Mouse (Mus musculus): ENCODE results near the gene Kcne2. TPM values are rescaled to one million over a fixed set of nuclear protein-coding genes. Genes with fewer than 3 reads are reported as not detected.
A peak's percentile ranks its signal among the peaks of the same experiment; 100 is the strongest.

Gene Kcne2
- polyA plus RNA-seq, 1 experiment = not detected

DNA sequence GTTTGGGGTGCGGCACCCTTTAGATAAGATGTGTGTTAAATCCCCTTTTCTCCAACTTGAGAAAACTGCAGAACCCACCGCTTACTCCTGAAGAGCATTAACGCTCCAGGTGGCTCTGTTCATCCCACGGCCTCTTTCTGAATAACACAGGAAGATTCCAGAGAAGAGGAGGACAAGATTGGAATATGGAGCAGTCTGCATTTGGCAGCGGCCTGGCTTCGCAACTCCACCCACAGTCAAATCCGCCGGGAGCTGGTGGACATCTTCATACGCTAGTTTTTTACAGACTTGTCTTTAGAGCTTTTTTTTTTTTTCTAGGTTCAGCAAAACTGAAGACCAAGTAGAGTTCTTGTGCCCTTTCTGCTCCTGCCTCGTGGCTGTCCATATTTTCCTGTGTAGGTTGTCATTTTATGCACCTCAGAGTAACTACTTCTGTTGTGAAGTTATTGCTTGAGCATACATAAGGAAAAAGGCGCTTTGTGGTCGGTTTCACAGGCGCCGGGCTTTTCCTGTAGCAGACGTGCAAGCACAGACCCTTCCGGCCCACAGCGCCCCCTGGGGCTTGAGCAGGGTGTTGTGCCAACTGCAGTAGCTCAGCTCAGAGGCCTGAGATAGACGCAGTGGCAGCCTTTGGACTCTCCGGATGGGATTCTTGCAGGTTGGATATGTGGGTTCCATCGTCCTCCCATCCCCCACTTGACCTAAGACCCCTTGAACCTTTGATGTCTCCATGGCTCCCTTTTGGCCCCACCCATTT lies 27.3 kb downstream of the Kcne2 start:
- H3K4me1 ChIP-seq (ENCODE audit: control insufficient read depth, insufficient read depth, insufficient read length) = no peaks in the 10 kb centered on the region
- H3K36me3 ChIP-seq (ENCODE audit: control insufficient read depth, insufficient read depth, low read length) = no peaks in the 10 kb centered on the region
- TF ChIP-seq CTCF (IDR thresholded peaks at IDR 0.05; ENCODE audit: extremely low read depth, insufficient read depth, insufficient read length, insufficient replicate concordance) (peak; percentile 75), POLR2A (IDR thresholded peaks at IDR 0.05; ENCODE audit: low read depth, low read length) (no peak)
- H3K4me3 ChIP-seq (ENCODE audit: extremely low read depth, insufficient read depth, insufficient read length) = no peak overlapping the region
- DNase-seq (ENCODE audit: low read depth in 1 of 2, low spot score in 2 of 2) = peak; percentile 5 to 64
- no peaks in the 10 kb centered on the region for H3K27me3 ChIP-seq (ENCODE audit: control insufficient read depth, insufficient read depth, low read length)
- H3K27ac ChIP-seq (ENCODE audit: insufficient read depth, low read length) = no peak overlapping the region
- WGBS = 49% methylated on average over 20 of the region's 20 CpGs

GRCm38 (mm10) chr16:92320361-92320760 lies 28.2 kb downstream of the Kcne2 start:
- DNase-seq (ENCODE audit: low read depth in 1 of 2, low spot score in 2 of 2) = no peak
- WGBS = 73% methylated on average over 3 of the region's 3 CpGs
- no peaks in the 10 kb centered on the region for H3K4me1 ChIP-seq (ENCODE audit: control insufficient read depth, insufficient read depth, insufficient read length)
- TF ChIP-seq POLR2A (IDR thresholded peaks at IDR 0.05; ENCODE audit: low read depth, low read length) (no peak), CTCF (IDR thresholded peaks at IDR 0.05; ENCODE audit: extremely low read depth, insufficient read depth, insufficient read length, insufficient replicate concordance) (no peak)
- H3K27ac ChIP-seq (ENCODE audit: insufficient read depth, low read length) = no peak overlapping the region
- no peaks in the 10 kb centered on the region for H3K27me3 ChIP-seq (ENCODE audit: control insufficient read depth, insufficient read depth, low read length)
- no peaks in the 10 kb centered on the region for H3K36me3 ChIP-seq (ENCODE audit: control insufficient read depth, insufficient read depth, low read length)
- no peak overlapping the region for H3K4me3 ChIP-seq (ENCODE audit: extremely low read depth, insufficient read depth, insufficient read length)

- H3K4me3 ChIP-seq (ENCODE audit: extremely low read depth, insufficient read depth, insufficient read length) = no peak within 1 kb of the TSS
- H3K36me3 ChIP-seq (ENCODE audit: control insufficient read depth, insufficient read depth, low read length) = no peaks in the 10 kb centered on the region
- WGBS = 91% methylated on average over 8 of the region's 8 CpGs
- TF ChIP-seq POLR2A (IDR thresholded peaks at IDR 0.05; ENCODE audit: low read depth, low read length) (no peak), CTCF (IDR thresholded peaks at IDR 0.05; ENCODE audit: extremely low read depth, insufficient read depth, insufficient read length, insufficient replicate concordance) (no peak)
- no peak within 1 kb of the TSS for H3K27ac ChIP-seq (ENCODE audit: insufficient read depth, low read length)
- no peaks in the 10 kb centered on the region for H3K27me3 ChIP-seq (ENCODE audit: control insufficient read depth, insufficient read depth, low read length)
- no peaks in the 10 kb centered on the region for H3K4me1 ChIP-seq (ENCODE audit: control insufficient read depth, insufficient read depth, insufficient read length)
- no peak for DNase-seq (ENCODE audit: low read depth in 1 of 2, low spot score in 2 of 2)
Measured at GRCm38 (mm10) chr16:92321341-92321740, 29.2 kb downstream of the Kcne2 start, which contains the start of gene Fam243. Gene Fam243 (minus strand): TSS chr16:92321441.

- TF ChIP-seq CTCF (IDR thresholded peaks at IDR 0.05; ENCODE audit: extremely low read depth, insufficient read depth, insufficient read length, insufficient replicate concordance) = no peak
- no peak for TF ChIP-seq POLR2A (IDR thresholded peaks at IDR 0.05; ENCODE audit: low read depth, low read length)
- Histone ChIP-seq H3K27ac (ENCODE audit: insufficient read depth, low read length) (no peak overlapping the region), H3K4me3 (ENCODE audit: extremely low read depth, insufficient read depth, insufficient read length) (no peak overlapping the region), H3K4me1 (ENCODE audit: control insufficient read depth, insufficient read depth, insufficient read length) (no peaks in the 10 kb centered on the region), H3K36me3 (ENCODE audit: control insufficient read depth, insufficient read depth, low read length) (no peaks in the 10 kb centered on the region), H3K27me3 (ENCODE audit: control insufficient read depth, insufficient read depth, low read length) (no peaks in the 10 kb centered on the region)
- no peak for DNase-seq (ENCODE audit: low read depth in 1 of 2, low spot score in 2 of 2)
- WGBS = 87% methylated on average over 7 of the region's 7 CpGs
Measured at GRCm38 (mm10) chr16:92324309-92325061, 32.3 kb downstream of the Kcne2 start.

DNA sequence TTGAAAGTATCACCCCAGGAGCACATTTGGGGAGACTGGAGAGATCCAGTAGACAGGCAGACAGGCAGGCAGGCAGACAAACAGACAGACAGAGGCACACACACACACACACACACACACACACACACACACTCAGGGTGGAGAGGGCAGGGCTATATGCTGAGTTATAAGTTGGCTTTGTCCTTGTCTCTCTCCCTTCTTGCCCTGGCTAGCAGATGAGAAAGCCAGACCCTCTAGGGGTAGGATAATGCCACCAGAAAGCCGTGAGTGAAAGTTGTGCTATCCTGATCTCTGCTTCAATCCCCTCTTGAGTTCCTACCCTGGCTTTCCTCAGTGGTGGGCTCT lies 32.8 kb downstream of the Kcne2 start:
- no peaks in the 10 kb centered on the region for H3K4me1 ChIP-seq (ENCODE audit: control insufficient read depth, insufficient read depth, insufficient read length)
- H3K36me3 ChIP-seq (ENCODE audit: control insufficient read depth, insufficient read depth, low read length) = no peaks in the 10 kb centered on the region
- H3K27me3 ChIP-seq (ENCODE audit: control insufficient read depth, insufficient read depth, low read length) = no peaks in the 10 kb centered on the region
- DNase-seq (ENCODE audit: low read depth in 1 of 2, low spot score in 2 of 2) = no peak
- H3K27ac ChIP-seq (ENCODE audit: insufficient read depth, low read length) = no peak overlapping the region
- 68% methylated on average over 1 of the region's 1 CpGs for WGBS
- no peak overlapping the region for H3K4me3 ChIP-seq (ENCODE audit: extremely low read depth, insufficient read depth, insufficient read length)
- TF ChIP-seq CTCF (IDR thresholded peaks at IDR 0.05; ENCODE audit: extremely low read depth, insufficient read depth, insufficient read length, insufficient replicate concordance) (no peak), POLR2A (IDR thresholded peaks at IDR 0.05; ENCODE audit: low read depth, low read length) (no peak)

DNA sequence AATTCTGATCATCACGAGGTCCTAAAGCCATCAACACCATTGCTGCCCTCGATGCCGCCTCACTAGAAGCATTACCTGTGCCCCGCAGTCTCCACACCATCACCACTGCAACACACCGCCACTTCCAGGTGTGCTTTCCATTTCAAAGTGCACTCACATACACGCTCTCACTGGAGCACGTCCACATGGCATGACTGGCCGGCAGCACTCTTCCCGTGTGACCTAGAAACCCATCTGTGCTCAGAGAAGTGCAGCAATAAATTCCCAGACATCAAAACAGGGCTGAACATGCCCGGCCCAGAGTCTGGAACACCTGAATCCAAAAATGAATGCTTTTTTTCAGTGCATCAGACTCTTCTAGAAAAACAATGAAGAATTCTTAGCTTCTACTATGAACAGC lies 35.7 kb downstream of the Kcne2 start:
- Histone ChIP-seq H3K27me3 (ENCODE audit: control insufficient read depth, insufficient read depth, low read length) (no peaks in the 10 kb centered on the region), H3K4me1 (ENCODE audit: control insufficient read depth, insufficient read depth, insufficient read length) (no peaks in the 10 kb centered on the region), H3K36me3 (ENCODE audit: control insufficient read depth, insufficient read depth, low read length) (no peaks in the 10 kb centered on the region), H3K4me3 (ENCODE audit: extremely low read depth, insufficient read depth, insufficient read length) (no peak overlapping the region), H3K27ac (ENCODE audit: insufficient read depth, low read length) (no peak overlapping the region)
- TF ChIP-seq POLR2A (IDR thresholded peaks at IDR 0.05; ENCODE audit: low read depth, low read length) = no peak
- TF ChIP-seq CTCF (IDR thresholded peaks at IDR 0.05; ENCODE audit: extremely low read depth, insufficient read depth, insufficient read length, insufficient replicate concordance) = no peak
- no peak for DNase-seq (ENCODE audit: low read depth in 1 of 2, low spot score in 2 of 2)
- WGBS = 91% methylated on average over 10 of the region's 10 CpGs

- Histone ChIP-seq H3K27ac (ENCODE audit: insufficient read depth, low read length) (no peak overlapping the region), H3K27me3 (ENCODE audit: control insufficient read depth, insufficient read depth, low read length) (no peaks in the 10 kb centered on the region), H3K36me3 (ENCODE audit: control insufficient read depth, insufficient read depth, low read length) (no peaks in the 10 kb centered on the region), H3K4me3 (ENCODE audit: extremely low read depth, insufficient read depth, insufficient read length) (no peak overlapping the region), H3K4me1 (ENCODE audit: control insufficient read depth, insufficient read depth, insufficient read length) (no peaks in the 10 kb centered on the region)
- no peak for TF ChIP-seq POLR2A (IDR thresholded peaks at IDR 0.05; ENCODE audit: low read depth, low read length)
- TF ChIP-seq CTCF (IDR thresholded peaks at IDR 0.05; ENCODE audit: extremely low read depth, insufficient read depth, insufficient read length, insufficient replicate concordance) = no peak
- no peak for DNase-seq (ENCODE audit: low read depth in 1 of 2, low spot score in 2 of 2)
- 85% methylated on average over 5 of the region's 5 CpGs for WGBS
Measured at GRCm38 (mm10) chr16:92330966-92331365, 38.8 kb downstream of the Kcne2 start.

Measured in spleen, adult 2 months (tissue).